Mouse (Mus musculus) adrenal gland, postnatal 36 days (tissue): Measurements from ENCODE around the gene Polrmt. TPM values are rescaled to one million over a fixed set of nuclear protein-coding genes. Genes with fewer than 3 reads are reported as not detected.
"Not testable (repeated sequence)": the region's sequence is repeated elsewhere in the genome, so short reads cannot be mapped to it uniquely, and the experiment has no call there.

Experiments used
- DNase-seq, 2 experiments: peaks; one replicate each; pipeline ENCODE4 v3.0.0; 2021; ENCODE audit warnings: mixed read lengths in 1 of 2
- total RNA-seq, 2 experiments: library from RNA; stranded (reverse); gene quantifications; 2 replicates each; pipeline ENCODE4 v1.2.3; 2021

The Polrmt gene
- total RNA-seq, 2 experiments from 2014 or later, result 51.1 to 58.0 TPM

- DNase-seq, result no peak
These were observed 37.1 kb downstream of the Polrmt start for GRCm38 (mm10) chr10:79709307-79709706.

- no peak for DNase-seq
These were observed 37.7 kb downstream of the Polrmt start for GRCm38 (mm10) chr10:79708668-79709067.

GRCm38 (mm10) chr10:79707759-79708158 is 38.6 kb downstream of the Polrmt start:
- no peak for DNase-seq

- no peak for DNase-seq
These were observed 39.2 kb downstream of the Polrmt start for GRCm38 (mm10) chr10:79707162-79707561.

- DNase-seq, result no peak
These were observed 39.8 kb downstream of the Polrmt start for GRCm38 (mm10) chr10:79706406-79707094.

GRCm38 (mm10) chr10:79705951-79706350 is 40.4 kb downstream of the Polrmt start:
- no peak for DNase-seq

GRCm38 (mm10) chr10:79704970-79705360 is 41.4 kb downstream of the Polrmt start:
- no peak for DNase-seq

- DNase-seq, result peak; percentile 99
These were observed 42.1 kb downstream of the Polrmt start, which contains the start of gene Bsg for GRCm38 (mm10) chr10:79704065-79704969. TSS of gene Bsg (plus strand) at chr10:79704491.

- DNase-seq, result no peak
These were observed 42.8 kb downstream of the Polrmt start for GRCm38 (mm10) chr10:79703541-79703940.

- DNase-seq, result not testable (repeated sequence)
These were observed 43.4 kb downstream of the Polrmt start for GRCm38 (mm10) chr10:79702970-79703369.

GRCm38 (mm10) chr10:79701443-79702129 is 44.8 kb downstream of the Polrmt start:
- DNase-seq, result peak in 1 of 2 experiments; percentile 48

GRCm38 (mm10) chr10:79700676-79701075 is 45.7 kb downstream of the Polrmt start:
- no peak for DNase-seq

- no peak for DNase-seq
These were observed 47.9 kb downstream of the Polrmt start for GRCm38 (mm10) chr10:79698459-79698858.

- DNase-seq, result no peak
These were observed 48.5 kb downstream of the Polrmt start for GRCm38 (mm10) chr10:79697916-79698315.

- no peak for DNase-seq
These were observed 50.2 kb downstream of the Polrmt start for GRCm38 (mm10) chr10:79696129-79696651.

- DNase-seq, result peak; percentile 82 to 91
These were observed 50.9 kb downstream of the Polrmt start for GRCm38 (mm10) chr10:79695231-79696128.

GRCm38 (mm10) chr10:79694379-79694655 is 52.1 kb downstream of the Polrmt start:
- no peak for DNase-seq

GRCm38 (mm10) chr10:79693580-79694378 is 52.6 kb downstream of the Polrmt start:
- DNase-seq, result no peak

- no peak for DNase-seq
These were observed 54.3 kb downstream of the Polrmt start for GRCm38 (mm10) chr10:79691986-79692548.

- DNase-seq, result no peak
These were observed 57.2 kb downstream of the Polrmt start for GRCm38 (mm10) chr10:79689178-79689577.
